Mouse (Mus musculus) cerebellum, adult 9-10 months (tissue): ENCODE data around the gene Chd8.
"Not testable (repeated sequence)": the region's sequence is repeated elsewhere in the genome, so short reads cannot be mapped to it uniquely, and the experiment has no call there.

ENCODE experiments used
- DNase-seq: peaks from one replicate; pipeline ENCODE4 v3.0.0; 2022

Chd8 gene

DNA sequence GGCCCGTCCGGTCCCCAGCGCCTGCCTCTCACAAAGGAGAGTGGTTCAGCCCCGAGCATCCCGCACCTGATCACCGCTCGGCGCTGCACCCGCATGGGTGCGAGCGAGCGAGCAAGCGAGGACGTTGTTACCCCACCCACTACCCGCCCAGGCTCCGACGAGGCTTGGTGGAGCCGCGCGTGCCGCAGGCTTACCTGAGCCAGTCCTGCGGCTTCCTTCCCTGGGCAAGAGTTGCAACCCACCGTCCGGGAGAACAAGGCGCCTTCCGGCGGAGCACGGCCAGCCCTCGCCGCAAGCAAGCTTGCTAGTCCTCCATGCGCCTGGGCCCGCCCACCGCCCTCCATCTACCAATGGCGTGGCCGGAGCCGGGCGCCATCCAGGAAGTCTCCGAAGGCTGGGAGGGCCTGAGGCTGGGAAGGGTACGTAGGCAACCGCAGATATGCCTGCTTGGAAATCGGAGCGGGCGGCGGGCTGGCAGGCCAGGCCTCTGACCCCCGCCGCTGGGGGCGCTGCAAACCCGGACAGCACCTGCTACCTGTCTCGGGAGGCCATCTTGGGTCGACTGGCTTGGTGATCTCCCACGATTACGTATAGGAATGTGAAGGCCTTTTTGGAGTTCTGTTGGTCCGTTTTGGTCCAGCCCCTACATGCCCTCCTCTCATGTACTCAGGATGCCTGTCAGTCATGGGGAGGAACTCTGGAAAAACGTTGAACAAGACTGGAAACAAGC lies at the start of gene Chd8:
Gene Chd8, minus strand, starts transcription at position 297 of the 730 bp plus-strand sequence.
- DNase-seq, result peak; percentile 99

- DNase-seq, result no peak
Measured at GRCm38 (mm10) chr14:52306100-52306499, 48.5 kb upstream of the Chd8 start.

GRCm38 (mm10) chr14:52304644-52305271 lies 47.2 kb upstream of the Chd8 start, which contains the start of gene Mettl3:
TSS of gene Mettl3 (minus strand) at chr14:52305128.
- DNase-seq, result peak; percentile 92

GRCm38 (mm10) chr14:52303517-52303916 lies 45.9 kb upstream of the Chd8 start:
- not testable (repeated sequence) for DNase-seq

DNA sequence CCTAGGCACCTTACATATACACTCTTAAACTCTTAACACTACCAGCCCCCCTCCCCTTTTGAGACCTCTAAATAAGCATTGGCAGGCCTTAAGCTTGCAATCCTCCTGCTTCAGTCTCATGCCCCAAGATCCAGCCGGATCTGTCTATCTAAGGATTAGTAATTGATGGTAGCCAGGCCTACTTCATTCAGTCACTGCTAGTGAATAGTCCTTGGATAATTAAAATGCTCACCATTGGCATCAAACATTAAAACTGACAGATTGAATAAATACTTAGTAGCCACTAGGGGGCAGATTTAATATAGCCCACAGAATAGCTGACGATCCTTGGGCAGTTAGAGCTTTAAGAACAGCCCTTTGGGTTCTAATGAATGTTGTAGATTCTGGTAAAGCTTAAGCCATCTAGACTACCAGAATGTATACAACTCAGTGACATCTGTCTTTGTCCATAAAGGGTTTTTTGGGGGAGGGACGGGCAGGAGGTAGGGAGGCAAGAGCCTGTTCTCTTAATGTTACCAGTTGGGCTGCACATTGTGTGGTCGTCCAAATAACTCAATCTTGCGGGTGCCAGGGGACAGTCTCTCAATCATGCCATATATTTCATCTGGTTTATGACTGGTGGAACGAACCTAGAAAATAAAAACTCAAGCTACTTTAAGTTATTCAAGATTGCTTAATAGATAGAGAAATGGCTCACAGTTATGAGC lies 38.1 kb upstream of the Chd8 start:
- no peak for DNase-seq

DNA sequence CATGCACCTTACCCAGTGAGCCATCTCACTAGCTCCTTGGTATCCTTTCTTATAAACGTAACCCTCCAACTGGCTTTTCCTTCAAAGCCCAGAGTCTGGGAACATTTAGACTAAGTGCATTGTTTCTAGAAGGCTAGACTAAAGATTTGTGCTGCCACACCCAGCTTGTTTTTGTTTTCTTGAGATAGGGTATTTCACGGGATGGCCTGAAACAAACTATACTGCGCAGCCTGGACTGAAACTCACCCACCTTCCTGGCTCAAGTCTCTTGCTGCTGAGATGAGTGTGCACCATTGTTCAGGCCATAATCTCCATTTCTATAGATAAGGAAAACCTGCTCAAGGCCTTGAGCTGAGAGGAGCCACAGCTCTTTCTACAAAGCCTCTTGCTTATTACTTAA lies 26.6 kb upstream of the Chd8 start:
- no peak for DNase-seq

DNA sequence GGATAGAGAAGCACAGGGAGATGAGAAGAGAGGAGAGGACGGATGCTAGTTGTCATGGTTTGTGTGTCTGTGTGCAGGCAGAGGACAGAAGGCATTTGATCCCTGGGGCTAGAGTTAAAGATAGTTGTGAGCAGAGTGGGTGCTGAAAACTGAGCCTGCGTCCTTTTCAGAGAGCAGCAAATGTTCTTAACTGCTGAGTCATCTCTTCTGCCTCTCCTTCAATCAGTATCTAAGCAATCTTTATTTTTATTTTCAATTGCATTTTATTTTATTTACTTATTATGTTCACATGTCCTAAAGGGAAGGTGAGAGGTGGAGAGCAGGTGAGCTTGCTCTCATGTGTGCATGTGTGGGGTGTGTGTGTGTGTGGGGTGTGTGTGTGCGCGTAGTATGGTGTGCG lies 26.0 kb upstream of the Chd8 start:
- DNase-seq, result no peak

DNA sequence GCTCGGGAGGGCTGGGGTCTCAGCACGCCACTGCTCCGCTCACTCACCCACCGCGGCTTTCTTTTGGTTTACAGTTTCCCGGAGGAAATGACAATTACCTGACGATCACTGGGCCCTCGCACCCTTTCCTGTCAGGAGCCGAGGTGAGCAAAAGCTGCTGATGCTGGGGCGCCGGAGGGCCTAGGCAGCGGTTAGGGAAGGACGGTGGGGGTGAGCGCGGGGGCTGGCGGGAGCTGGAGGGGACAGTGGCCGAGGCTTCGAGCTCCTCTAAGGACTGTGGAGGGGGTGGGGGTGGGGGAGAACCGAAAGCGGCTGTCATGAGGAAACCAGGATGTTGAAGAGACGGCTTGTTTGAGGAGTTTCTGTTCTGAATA lies 22.2 kb upstream of the Chd8 start:
- no peak for DNase-seq

GRCm38 (mm10) chr14:52278932-52279746 lies 21.6 kb upstream of the Chd8 start, which contains the start of the genes Tox4 and Rab2b:
TSS of gene Tox4 (plus strand) at chr14:52279146.
TSS of gene Rab2b (minus strand) at chr14:52279545.
- peak; percentile 98 for DNase-seq

GRCm38 (mm10) chr14:52277210-52277609 lies 19.6 kb upstream of the Chd8 start:
- no peak for DNase-seq

- no peak for DNase-seq
Measured at GRCm38 (mm10) chr14:52272781-52273180, 15.2 kb upstream of the Chd8 start.

DNA sequence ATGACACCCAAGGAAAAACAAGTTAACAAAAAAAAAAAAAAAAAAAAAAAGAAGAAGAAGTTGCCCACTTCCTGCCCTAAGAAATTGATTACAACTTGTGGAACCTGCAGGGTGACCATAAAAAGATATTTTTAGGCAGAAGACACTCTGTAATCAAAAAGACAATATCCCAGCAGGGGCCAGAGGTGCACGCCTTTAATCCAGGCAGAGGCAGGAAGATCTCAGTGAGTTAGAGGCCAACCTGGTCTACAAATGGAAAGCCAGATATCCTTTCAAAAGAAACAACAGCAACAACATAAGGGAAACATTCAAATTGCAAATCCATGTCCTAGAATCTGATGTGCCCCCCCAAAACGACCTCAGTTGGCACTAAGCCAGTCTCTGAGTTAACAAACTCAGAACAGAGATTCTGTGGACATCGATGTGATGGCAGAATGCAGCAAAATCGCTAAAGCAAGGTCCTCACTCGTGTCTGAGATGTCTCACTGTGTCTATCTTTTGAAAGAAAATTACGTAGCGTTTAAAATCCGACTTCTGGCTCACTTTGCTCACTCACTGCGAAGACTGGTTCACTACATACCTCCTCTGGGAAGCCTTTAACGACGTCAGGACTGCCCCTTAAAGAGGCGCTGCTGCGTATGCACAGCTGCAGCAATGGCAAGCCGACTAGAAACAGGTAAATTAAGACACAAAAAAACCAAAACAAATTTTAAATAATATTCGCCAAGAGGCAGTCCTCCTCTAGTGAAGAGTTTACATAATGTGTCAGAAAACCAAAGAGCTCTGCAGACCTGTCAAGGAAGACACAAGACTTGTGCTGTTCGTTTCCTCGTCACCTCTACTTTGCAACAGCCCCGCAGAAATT lies 1.0 kb downstream of the Chd8 start:
- DNase-seq, result peak; percentile 52

GRCm38 (mm10) chr14:52246129-52246528 lies 11.5 kb downstream of the Chd8 start:
- no peak for DNase-seq

DNA sequence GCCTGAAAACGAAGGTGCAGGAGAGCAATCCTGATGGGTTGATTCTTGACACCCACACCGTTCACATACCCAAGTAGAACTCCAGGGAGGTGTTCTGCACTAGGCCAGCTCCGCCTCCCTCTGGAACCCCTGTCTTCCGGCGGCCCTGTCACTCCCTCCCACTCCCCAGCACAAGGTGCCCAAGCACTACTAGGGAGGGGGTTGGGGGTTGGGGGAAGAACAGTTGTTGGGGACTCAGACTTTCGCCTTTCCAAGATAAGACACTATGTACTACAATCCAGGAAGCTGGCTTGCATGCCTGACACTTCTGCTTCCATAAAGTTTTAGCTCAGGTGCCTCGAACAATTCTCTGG lies 12.9 kb downstream of the Chd8 start:
- DNase-seq, result no peak

DNA sequence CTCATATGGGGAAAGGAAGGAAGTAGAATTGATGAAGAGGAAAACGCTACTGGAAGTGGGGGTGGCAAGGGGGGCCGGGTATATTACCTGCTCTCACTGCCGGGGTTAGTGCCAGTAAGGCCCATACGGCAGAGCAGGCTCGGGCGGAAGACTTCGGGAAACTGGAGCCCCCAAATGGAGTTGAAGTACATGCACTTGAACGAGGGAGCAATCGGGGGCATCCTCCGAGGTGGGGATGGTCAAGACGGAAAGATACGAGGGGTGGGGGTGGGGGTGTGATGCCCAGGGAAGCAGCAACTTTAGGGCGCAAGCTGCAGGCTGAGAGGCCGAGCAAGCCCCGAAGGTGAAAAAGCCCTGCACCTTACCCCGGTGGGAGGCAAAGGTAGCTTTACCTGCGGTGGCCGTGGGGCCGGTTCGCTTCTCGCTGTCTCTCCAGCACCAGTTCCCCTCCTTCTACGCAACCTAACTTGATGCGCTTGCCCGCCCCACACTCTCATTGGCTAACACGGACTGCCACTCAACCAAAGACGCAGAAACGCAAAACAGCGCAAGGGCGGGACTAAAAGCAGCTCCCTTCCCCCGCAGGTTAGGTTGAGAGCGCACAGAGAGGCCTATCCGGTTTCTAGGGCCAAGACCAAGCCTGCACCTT lies 13.4 kb downstream of the Chd8 start:
- peak; percentile 100 for DNase-seq

DNA sequence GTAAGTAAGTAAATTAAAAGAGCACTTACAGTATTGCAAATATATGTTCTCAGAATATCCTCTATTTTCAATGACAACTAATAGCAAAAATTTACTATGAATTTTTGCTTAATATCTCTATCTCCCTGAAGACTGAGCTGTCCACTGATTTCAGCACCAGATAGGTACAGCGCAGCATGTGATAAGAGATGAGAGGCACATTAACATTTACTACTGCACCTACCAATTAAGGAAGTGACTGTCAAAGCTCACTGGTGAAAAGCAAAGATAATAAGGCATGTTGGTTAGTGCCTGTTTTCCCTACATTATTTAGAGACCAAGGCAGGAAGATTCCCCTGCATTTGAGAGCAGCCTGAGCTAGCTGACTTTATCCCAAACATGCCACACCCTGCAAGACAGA lies 21.4 kb downstream of the Chd8 start:
- DNase-seq, result no peak

- DNase-seq, result no peak
Measured at GRCm38 (mm10) chr14:52235165-52235564, 22.4 kb downstream of the Chd8 start.

GRCm38 (mm10) chr14:52232249-52232648 lies 25.3 kb downstream of the Chd8 start:
- no peak for DNase-seq

- no peak for DNase-seq
Measured at GRCm38 (mm10) chr14:52225972-52226371, 31.6 kb downstream of the Chd8 start.

DNA sequence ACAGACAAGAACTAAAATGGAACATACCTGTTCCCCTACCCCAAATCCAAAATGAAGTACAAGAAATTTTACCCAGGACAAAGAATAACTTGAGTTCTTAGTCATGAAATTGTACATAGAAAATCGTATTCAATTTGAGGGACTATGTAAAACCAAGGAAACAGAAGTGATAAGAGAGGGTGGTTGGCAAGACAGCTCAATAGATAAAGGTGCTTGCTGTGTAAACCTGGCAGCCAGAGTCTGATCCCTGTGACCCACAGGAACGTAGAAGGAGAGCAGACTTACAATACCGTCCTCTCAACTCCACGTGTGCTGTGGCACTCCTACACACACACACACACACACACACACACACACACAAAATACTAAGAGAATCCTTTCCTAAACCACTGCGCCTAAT lies 40.3 kb downstream of the Chd8 start:
- DNase-seq, result no peak

- no peak for DNase-seq
Measured at GRCm38 (mm10) chr14:52199412-52199811, 58.2 kb downstream of the Chd8 start.

- peak; percentile 20 for DNase-seq
Measured at GRCm38 (mm10) chr14:52198141-52198540, 59.4 kb downstream of the Chd8 start.
